ENCODE assay signal across 9 mouse cellular contexts in genomic region chr13:8203477-8203813, GRCm38 (mm10). TPM values are rescaled to one million over a fixed set of nuclear protein-coding genes. Genes with fewer than 3 reads are reported as not detected.
DNase-seq lines count a peak whose midpoint lies in the region; ATAC-seq and TF ChIP-seq lines count a peak whose summit lies in the region.
"Had no signal": no experiment of that assay in that cellular context is flagged by ENCODE, and none has a peak within 500 bp of the region (broad histone marks: within the 10 kb centered on the region; RNA-seq: fewer than 3 reads in every experiment).

No protein-coding gene starts in this region.

- no peaks in the 10 kb centered on the region for H3K9me3 ChIP-seq in intestine, embryonic 16.5 days (ENCODE audit: control insufficient read depth, low read length)

- no peaks in the 10 kb centered on the region for H3K27me3 ChIP-seq in cerebellum, adult 2 months (ENCODE audit: control insufficient read depth, insufficient read depth, low read length)
- H3K27me3 ChIP-seq in intestine, embryonic 16.5 days (replicated peaks; ENCODE audit: control insufficient read depth, insufficient read depth, low read length) = 0 out of 2 replicates have a peak, but pooled peaks cover 5% of the 10 kb centered on the region

- no peak overlapping the region for H3K27ac ChIP-seq in cerebellum, adult 2 months (ENCODE audit: insufficient read depth, low read length)
- H3K27ac ChIP-seq in intestine, embryonic 16.5 days (ENCODE audit: low read length) = no peak overlapping the region

- no peak for TF ChIP-seq POLR2A in cerebellum, adult 2 months (IDR thresholded peaks at IDR 0.05; ENCODE audit: borderline replicate concordance, insufficient read depth, low read length)
- TF ChIP-seq POLR2A in lung, adult 2 months (IDR thresholded peaks at IDR 0.05; ENCODE audit: borderline replicate concordance, extremely low read depth, low read depth, low read length) = no peak

- H3K4me2 ChIP-seq in intestine, embryonic 16.5 days (ENCODE audit: low read depth, low read length) = peak overlapping the region; percentile 85

- TF ChIP-seq CTCF in cerebellum, adult 2 months (IDR thresholded peaks at IDR 0.05; ENCODE audit: borderline replicate concordance, insufficient read depth, low read depth, low read length) = no peak
- no peak for TF ChIP-seq CTCF in lung, adult 2 months (IDR thresholded peaks at IDR 0.05; ENCODE audit: insufficient read depth, low read length)

- 0% methylated on average over 4 of the region's 4 CpGs for WGBS in cerebellum, adult 2 months
- 5% methylated on average over 4 of the region's 4 CpGs for WGBS in intestine, embryonic 16.5 days
- WGBS in lung, adult 2 months = 5% methylated on average over 4 of the region's 4 CpGs

- H3K9ac ChIP-seq in intestine, embryonic 16.5 days (ENCODE audit: low read depth, low read length) = peak overlapping the region; percentile 53

- peak in 1 of 2 experiments; percentile 10 for DNase-seq in cerebellum, adult 2 months
- peak; percentile 74 for DNase-seq in left cerebral cortex, postnatal 4 days
- DNase-seq in left cerebral cortex, adult 9 months (ENCODE audit: low spot score in 2 of 2) = no peak
- peak; percentile 48 for DNase-seq in retina, postnatal 1 day
- no peak for DNase-seq in lung, adult 2 months
- no peak for DNase-seq in urinary bladder, adult 18-20 months (ENCODE audit: low spot score in 2 of 2)
- DNase-seq: kidney, adult 18-20 months had no signal

- no peak for ATAC-seq in cerebellum, adult (ENCODE audit: insufficient number of reproducible peaks, low FRiP score, low TSS enrichment)
- no peak for ATAC-seq in intestine, embryonic 16.5 days

- no peaks in the 10 kb centered on the region for H3K4me1 ChIP-seq in cerebellum, adult 2 months (ENCODE audit: control insufficient read depth, insufficient read depth, low read length)
- peaks cover 8% of the 10 kb centered on the region for H3K4me1 ChIP-seq in intestine, embryonic 16.5 days (ENCODE audit: control insufficient read depth, insufficient read depth, low read length)
- H3K4me1 ChIP-seq in lung, adult 2 months (ENCODE audit: control insufficient read depth, insufficient read depth, low read length) = no peaks in the 10 kb centered on the region

- intact Hi-C loops in left cerebral cortex, postnatal 4 days (cut with DNase I) = no loop called here

- no peaks in the 10 kb centered on the region for H3K36me3 ChIP-seq in intestine, embryonic 16.5 days (ENCODE audit: control insufficient read depth, insufficient read depth, low read length)

- peak overlapping the region; percentile 27 for H3K4me3 ChIP-seq in cerebellum, adult 2 months (replicated peaks; ENCODE audit: insufficient read depth, low read depth, low read length)
- peak overlapping the region; percentile 38 for H3K4me3 ChIP-seq in intestine, embryonic 16.5 days (ENCODE audit: low read length)
- H3K4me3 ChIP-seq in lung, adult 2 months (replicated peaks; ENCODE audit: extremely low read depth, low read depth, low read length) = no peak overlapping the region

RNA-seq across cellular contexts. Expression of gene Adarb2, which starts 0.8 kb away (rescaled TPM):
- 9.5 and 10.0 TPM in 2 replicates for polyA plus RNA-seq in cerebellum, adult 2 months (2012; rRNA removed)
- total RNA-seq in left cerebral cortex, postnatal 4 days (2021) = 10 to 100 TPM; 38.7 to 40.0 TPM
- 0.38 and 0.43 TPM in 2 replicates for polyA plus RNA-seq in intestine, embryonic 16.5 days (2015; fragmentation: Nextera tagmentation; extraction: Ambion mirVana)
- not detected in 2 replicates for polyA plus RNA-seq in lung, adult 2 months (2012; rRNA removed)

Comparison
In these comparisons a context has a peak if more than half of its experiments do, and no peak if none do; other contexts are left out.
1. DNase-seq: peak in left cerebral cortex, postnatal 4 days (single experiment) and retina, postnatal 1 day (single experiment); none in left cerebral cortex, adult 9 months (0 of 2), lung, adult 2 months (single experiment) and urinary bladder, adult 18-20 months (0 of 2).